Mouse (Mus musculus): ENCODE measurements around the gene Nat8f5. TPM values are rescaled to one million over a fixed set of nuclear protein-coding genes. Genes with fewer than 3 reads are reported as not detected.
"Not testable (repeated sequence)": the region's sequence is repeated elsewhere in the genome, so short reads cannot be mapped to it uniquely, and the experiment has no call there.

Gene Nat8f5
- total RNA-seq, 2 experiments from 2014 or later: 1.5 TPM

- DNase-seq (ENCODE audit: low spot score in 2 of 2): peak; percentile 80 to 82
Measured at GRCm38 (mm10) chr6:85836827-85837226, 16.1 kb upstream of the Nat8f5 start.

GRCm38 (mm10) chr6:85836098-85836497 is 15.3 kb upstream of the Nat8f5 start:
- DNase-seq (ENCODE audit: low spot score in 2 of 2): not testable (repeated sequence)

GRCm38 (mm10) chr6:85835104-85835503 is 14.3 kb upstream of the Nat8f5 start:
- not testable (repeated sequence) for DNase-seq (ENCODE audit: low spot score in 2 of 2)

GRCm38 (mm10) chr6:85834504-85835100 is 13.8 kb upstream of the Nat8f5 start:
- DNase-seq (ENCODE audit: low spot score in 2 of 2): not testable (repeated sequence)

GRCm38 (mm10) chr6:85831796-85832321 is 11.1 kb upstream of the Nat8f5 start, which contains the start of gene Nat8:
TSS of gene Nat8 (minus strand) at chr6:85832082.
- no peak for DNase-seq (ENCODE audit: low spot score in 2 of 2)

GRCm38 (mm10) chr6:85829462-85829861 is 8.7 kb upstream of the Nat8f5 start:
- no peak for DNase-seq (ENCODE audit: low spot score in 2 of 2)

GRCm38 (mm10) chr6:85825886-85826285 is 5.1 kb upstream of the Nat8f5 start:
- DNase-seq (ENCODE audit: low spot score in 2 of 2): no peak

GRCm38 (mm10) chr6:85823382-85824090 is 2.8 kb upstream of the Nat8f5 start:
- DNase-seq (ENCODE audit: low spot score in 2 of 2): no peak

- no peak for DNase-seq (ENCODE audit: low spot score in 2 of 2)
Measured at GRCm38 (mm10) chr6:85822286-85822685, 1.5 kb upstream of the Nat8f5 start.

GRCm38 (mm10) chr6:85818338-85818737 is 2.4 kb downstream of the Nat8f5 start:
- DNase-seq (ENCODE audit: low spot score in 2 of 2): no peak

GRCm38 (mm10) chr6:85813339-85813738 is 7.4 kb downstream of the Nat8f5 start:
- no peak for DNase-seq (ENCODE audit: low spot score in 2 of 2)

- not testable (repeated sequence) for DNase-seq (ENCODE audit: low spot score in 2 of 2)
Measured at GRCm38 (mm10) chr6:85810942-85811537, 9.7 kb downstream of the Nat8f5 start.

- not testable (repeated sequence) for DNase-seq (ENCODE audit: low spot score in 2 of 2)
Measured at GRCm38 (mm10) chr6:85810514-85810913, 10.3 kb downstream of the Nat8f5 start.

- not testable (repeated sequence) for DNase-seq (ENCODE audit: low spot score in 2 of 2)
Measured at GRCm38 (mm10) chr6:85809784-85810183, 11.0 kb downstream of the Nat8f5 start.

- not testable (repeated sequence) for DNase-seq (ENCODE audit: low spot score in 2 of 2)
Measured at GRCm38 (mm10) chr6:85803180-85803579, 17.6 kb downstream of the Nat8f5 start.

Small RNA genes within 50 kb of the gene (microRNA-seq; reads per million reads assigned to microRNA genes)
- 0 reads per million in 2 experiments for gene Mir6375

Other genes with a start within 250 kb of the Nat8f5 start
- 1 to 10 TPM; 7.4 to 8.0 TPM for gene Alms1, start 233.4 kb downstream of the Nat8f5 start, total RNA-seq (2021)
- gene Nat8f7, start 107.8 kb downstream of the Nat8f5 start, total RNA-seq (2021): 1 to 10 TPM; 1.2 to 1.4 TPM
- 1 to 10 TPM in 1 of 2 experiments, under 1 TPM in 1; 0.58 to 1.0 TPM for gene Nat8f3, start 55.2 kb downstream of the Nat8f5 start, total RNA-seq (2021)
- gene Nat8f6, start within 50 bp of the Nat8f5 start, total RNA-seq (2021): under 1 TPM; 0.48 to 0.87 TPM
- gene Nat8, start 11.1 kb upstream of the Nat8f5 start, total RNA-seq (2021): 1 to 10 TPM; 1.3 to 1.8 TPM
- 1 to 10 TPM in 1 of 2 experiments, under 1 TPM in 1; 0.76 to 1.1 TPM for gene Nat8f2, start 48.2 kb upstream of the Nat8f5 start, total RNA-seq (2021)
- gene Nat8f4, start 83.9 kb upstream of the Nat8f5 start, total RNA-seq (2021): 1 to 10 TPM; 3.8 to 4.3 TPM
- gene Tprkb, start 90.9 kb upstream of the Nat8f5 start, total RNA-seq (2021): 10 to 100 TPM; 51.7 to 54.5 TPM
- 10 to 100 TPM; 13.1 to 16.2 TPM for gene Nat8f1, start 94.7 kb upstream of the Nat8f5 start, total RNA-seq (2021)
- 10 to 100 TPM; 79.0 to 89.5 TPM for gene Dusp11, start 140.7 kb upstream of the Nat8f5 start, total RNA-seq (2021)
- gene Figla, start 195.2 kb upstream of the Nat8f5 start, total RNA-seq (2021): not detected
- 100 to 1,000 TPM; 197 to 202 TPM for gene Add2, start 207.7 kb upstream of the Nat8f5 start, total RNA-seq (2021)